Mouse (Mus musculus): ENCODE measurements around the gene Dnmt3c.

Dnmt3c gene

GRCm38 (mm10) chr2:153724424-153724823 lies 28.0 kb downstream of the Dnmt3c start:
- no peak for DNase-seq

GRCm38 (mm10) chr2:153724871-153725270 lies 28.4 kb downstream of the Dnmt3c start:
- no peak for DNase-seq

DNA sequence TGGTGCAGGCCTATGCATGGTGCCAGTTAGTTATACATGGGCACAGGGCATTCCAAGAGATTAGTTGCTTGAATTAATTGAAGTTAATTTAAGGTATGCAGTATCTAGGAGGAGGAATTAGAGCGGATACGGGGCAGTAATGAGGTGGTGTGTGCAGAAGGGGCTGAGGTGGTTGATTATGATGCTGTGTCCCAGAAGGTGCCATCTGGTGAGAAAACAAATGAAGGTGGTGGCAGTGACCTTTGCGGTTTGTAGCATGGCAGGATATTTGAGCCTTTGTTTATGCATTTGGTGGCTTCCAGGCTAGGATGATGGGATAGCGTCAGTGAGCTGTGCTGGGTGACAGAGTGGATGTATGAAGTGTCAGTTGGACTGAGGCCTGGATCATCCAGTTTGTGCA lies 28.8 kb downstream of the Dnmt3c start:
- DNase-seq = no peak

DNA sequence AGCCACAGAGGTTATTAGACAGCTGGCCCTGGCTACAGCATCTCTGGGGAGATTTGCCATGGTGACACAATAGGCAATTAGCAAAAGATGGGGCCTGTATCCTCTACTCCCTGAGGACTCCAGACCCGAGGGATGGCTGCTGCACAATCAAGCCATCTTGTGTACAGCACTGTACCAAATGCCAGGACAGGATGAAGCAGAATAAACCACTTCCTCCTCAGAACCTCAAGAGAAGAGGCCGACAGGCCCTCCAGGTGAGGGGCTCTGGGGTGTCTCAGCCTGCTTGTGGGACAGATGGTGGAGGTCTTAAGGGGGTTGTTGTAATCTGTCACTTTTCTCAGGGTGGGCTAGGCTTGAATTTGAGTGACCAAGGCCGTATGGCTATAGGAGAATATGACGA lies 37.6 kb downstream of the Dnmt3c start:
- no peak for DNase-seq

DNA sequence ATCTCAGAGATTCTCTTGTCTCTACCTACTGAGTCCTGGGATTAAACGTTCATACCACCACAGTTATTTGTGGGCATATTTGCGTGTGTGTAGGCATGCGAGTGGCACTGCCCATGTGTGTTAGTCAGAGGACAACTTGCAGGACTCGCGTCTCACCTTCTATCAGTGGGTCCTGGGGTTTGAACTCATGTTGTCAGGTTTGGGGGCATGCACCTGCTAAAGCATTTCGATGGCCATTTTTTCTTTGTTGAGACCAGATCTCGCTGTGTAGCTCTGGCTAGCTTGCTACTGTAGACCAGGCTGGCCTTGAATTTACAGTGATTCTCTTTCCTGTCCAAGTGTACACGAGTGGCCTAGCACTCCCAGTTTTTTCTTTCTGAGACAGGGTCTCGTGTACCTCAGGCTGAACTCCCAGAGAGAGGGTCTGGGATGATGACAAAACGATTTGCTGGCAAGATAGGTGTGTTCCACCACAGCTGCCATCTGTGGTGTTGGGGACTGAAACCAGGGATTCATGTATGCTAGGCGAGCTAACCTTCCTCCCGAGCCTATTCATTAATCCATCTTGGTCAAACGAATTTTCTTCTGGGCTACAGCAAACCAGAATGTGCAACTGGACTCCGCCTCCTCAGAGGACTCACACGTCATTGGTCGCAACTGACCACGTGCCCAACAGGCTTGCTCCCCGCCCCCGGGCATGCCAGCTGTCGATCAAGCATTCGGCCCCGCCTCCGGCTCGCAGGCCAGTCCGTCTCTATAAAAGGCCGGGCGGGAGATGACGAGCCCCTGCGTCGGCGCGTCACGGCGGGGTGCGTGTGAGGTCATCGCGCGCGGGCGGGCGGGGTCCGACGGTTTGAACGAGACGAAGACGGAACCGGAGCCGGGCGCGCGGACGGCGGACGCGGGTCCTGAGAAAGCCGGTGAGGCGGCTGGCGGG lies 44.3 kb downstream of the Dnmt3c start, which contains the start of gene Mapre1:
Mapre1 (plus strand) TSS at position 775 of the 937 bp plus-strand sequence.
- peak; percentile 100 for DNase-seq

- peak; percentile 74 to 89 for DNase-seq
Observed at GRCm38 (mm10) chr2:153741437-153742065, 45.1 kb downstream of the Dnmt3c start.

DNA sequence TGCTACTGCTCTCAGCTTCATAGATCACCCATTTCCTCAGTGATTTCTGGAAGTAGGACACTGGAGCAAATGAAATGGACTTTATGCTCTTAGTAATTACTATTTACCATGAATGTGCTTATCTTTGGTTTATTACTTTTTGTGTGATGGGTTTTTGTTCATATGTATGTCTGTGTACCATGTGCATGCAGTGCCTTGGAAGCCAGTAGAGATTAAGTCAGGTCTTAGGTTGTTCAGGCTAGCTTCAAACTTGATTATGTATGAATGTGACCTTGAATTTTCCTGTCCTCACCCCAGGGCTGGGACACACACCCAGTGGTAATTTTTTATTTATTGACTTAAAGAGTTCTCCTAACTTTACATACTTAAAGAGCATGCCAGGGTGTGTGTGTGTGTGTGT lies 51.5 kb downstream of the Dnmt3c start:
- no peak for DNase-seq

DNA sequence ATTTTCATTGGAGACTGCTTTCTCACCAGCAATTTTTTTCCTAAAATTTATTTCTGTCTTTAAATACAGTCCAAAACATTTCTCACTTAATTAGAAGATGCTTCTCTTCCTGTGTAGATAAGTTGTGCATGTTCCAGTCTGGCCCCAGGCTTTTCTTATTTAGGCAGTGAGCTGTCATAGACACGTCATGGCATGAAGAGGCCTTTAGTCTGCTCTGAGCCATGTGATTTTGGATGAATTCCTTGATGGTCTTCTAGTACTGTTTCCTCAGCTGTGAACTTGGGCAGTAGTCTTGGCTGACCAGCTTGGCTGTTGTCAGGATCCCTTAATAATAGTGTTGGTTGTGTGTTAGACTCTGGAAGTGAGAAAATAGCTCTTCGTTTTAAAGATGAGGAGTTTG lies 53.9 kb downstream of the Dnmt3c start:
- no peak for DNase-seq

GRCm38 (mm10) chr2:153762121-153762520 lies 65.7 kb downstream of the Dnmt3c start:
- DNase-seq = no peak

DNA sequence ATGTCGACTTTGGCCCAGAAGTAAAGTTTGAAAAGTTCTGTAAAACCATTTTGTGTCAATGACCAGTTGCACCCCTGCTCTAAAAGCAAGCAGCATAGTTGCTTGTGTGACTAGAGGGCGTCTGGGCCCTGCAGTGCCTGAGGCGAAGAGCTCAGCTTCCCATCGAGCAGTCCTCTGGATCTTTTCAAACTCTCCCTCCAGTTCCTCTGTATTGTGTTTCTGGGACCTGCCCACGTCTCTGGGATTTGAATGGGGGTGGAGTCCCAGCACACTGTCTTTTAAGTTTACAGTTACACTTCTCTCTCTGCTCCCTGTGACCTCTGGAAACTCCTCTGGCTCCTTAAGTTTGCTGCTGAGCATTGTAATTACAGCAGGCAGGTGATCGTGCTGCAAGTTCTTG lies 71.0 kb downstream of the Dnmt3c start:
- no peak for DNase-seq

GRCm38 (mm10) chr2:153768881-153769280 lies 72.4 kb downstream of the Dnmt3c start:
- no peak for DNase-seq

- DNase-seq = no peak
Observed at GRCm38 (mm10) chr2:153772950-153773349, 76.5 kb downstream of the Dnmt3c start.

- no peak for DNase-seq
Observed at GRCm38 (mm10) chr2:153775472-153775871, 79.0 kb downstream of the Dnmt3c start.

GRCm38 (mm10) chr2:153778638-153779362 lies 82.3 kb downstream of the Dnmt3c start:
- DNase-seq = peak; percentile 72 to 89
